Mouse (Mus musculus) limb, embryonic 14.5 days (tissue): ENCODE measurements around the gene Gpr18. TPM values are rescaled to one million over a fixed set of nuclear protein-coding genes. Genes with fewer than 3 reads are reported as not detected.
A peak's percentile ranks its signal among the peaks of the same experiment; 100 is the strongest.

ENCODE experiments used
- ATAC-seq: fragments of 200-750 bp; cut with Nextera tagmentation; 2 replicates; pipeline ENCODE4 v1.8.0; 2017; ENCODE audit warnings: low read depth, moderate number of reproducible peaks, moderate TSS enrichment; ENCODE audit not compliant: low FRiP score
- DNase-seq: peaks from one replicate; pipeline ENCODE4 v3.0.0-alpha.2; 2015; ENCODE audit warnings: low spot score
- H3K27ac ChIP-seq: fragments of 300-500 bp; sonication (generic); replicated peaks from 2 replicates; pipeline ENCODE4 v1.5.1; 2014; ENCODE audit warnings: low read depth, mild to moderate bottlenecking, low read length, moderate library complexity, mixed read lengths
- H3K27me3 ChIP-seq: fragments of 300-500 bp; sonication (generic); 2 replicates; pipeline ENCODE4 v1.6.1; 2014; ENCODE audit warnings: low read length, mixed read lengths; ENCODE audit not compliant: control insufficient read depth, insufficient read depth
- H3K36me3 ChIP-seq: fragments of 300-500 bp; sonication (generic); 2 replicates; pipeline ENCODE4 v1.6.1; 2014; ENCODE audit warnings: mild to moderate bottlenecking, low read length, moderate library complexity, mixed read lengths; ENCODE audit not compliant: control insufficient read depth, insufficient read depth
- H3K4me1 ChIP-seq: fragments of 300-500 bp; sonication (generic); 2 replicates; pipeline ENCODE4 v1.6.1; 2014; ENCODE audit warnings: antibody characterized with exemption, low read length, mixed read lengths; ENCODE audit not compliant: control insufficient read depth, insufficient read depth
- H3K4me2 ChIP-seq: fragments of 300-500 bp; sonication (generic); replicated peaks from 2 replicates; pipeline ENCODE4 v1.6.1; 2014; ENCODE audit warnings: low read depth, mild to moderate bottlenecking, low read length, moderate library complexity; ENCODE audit not compliant: severe bottlenecking
- H3K4me3 ChIP-seq: fragments of 300-500 bp; sonication (generic); replicated peaks from 2 replicates; pipeline ENCODE4 v1.5.1; 2014; ENCODE audit warnings: low read length
- H3K9ac ChIP-seq: fragments of 300-500 bp; sonication (generic); 2 replicates; pipeline ENCODE4 v1.6.1; 2014; ENCODE audit warnings: mild to moderate bottlenecking, low read depth, low read length, moderate library complexity; ENCODE audit not compliant: severe bottlenecking
- H3K9me3 ChIP-seq: fragments of 300-500 bp; sonication (generic); 2 replicates; pipeline ENCODE4 v1.6.1; 2016; ENCODE audit warnings: low read length; ENCODE audit not compliant: control insufficient read depth
- POLR2A ChIP-seq: fragments of 200-500 bp; IDR thresholded peaks from 2 replicates; pipeline ENCODE4 v1.8.0; 2012; ENCODE audit warnings: inconsistent platforms, mild to moderate bottlenecking, moderate library complexity, borderline replicate concordance; ENCODE audit not compliant: insufficient read depth, insufficient read length; ENCODE audit errors: extremely low read depth
- WGBS: fragments of 180-500 bp; shearing (Covaris S2); extraction: QIAGEN DNeasy Blood & Tissue Kit; methylation state at CpG from one replicate; pipeline ENCODE4 v1.1.7; 2014; 5-methylcytosine and 5-hydroxymethylcytosine counted together
- polyA plus RNA-seq, 2 experiments: library from polyadenylated mRNA; depleted of rRNA in 1 of 2; stranded (reverse) in 1 of 2; unstranded in 1 of 2; fragments of >200 nt; fragmentation: Nextera tagmentation in 1 of 2; extraction: Ambion mirVana in 1 of 2; gene quantifications; 2 replicates each; pipeline versions ENCODE4 v1.2.1 to v1.2.3; 2012 to 2014

Gpr18 gene
- polyA plus RNA-seq, 2 experiments: not detected

DNA sequence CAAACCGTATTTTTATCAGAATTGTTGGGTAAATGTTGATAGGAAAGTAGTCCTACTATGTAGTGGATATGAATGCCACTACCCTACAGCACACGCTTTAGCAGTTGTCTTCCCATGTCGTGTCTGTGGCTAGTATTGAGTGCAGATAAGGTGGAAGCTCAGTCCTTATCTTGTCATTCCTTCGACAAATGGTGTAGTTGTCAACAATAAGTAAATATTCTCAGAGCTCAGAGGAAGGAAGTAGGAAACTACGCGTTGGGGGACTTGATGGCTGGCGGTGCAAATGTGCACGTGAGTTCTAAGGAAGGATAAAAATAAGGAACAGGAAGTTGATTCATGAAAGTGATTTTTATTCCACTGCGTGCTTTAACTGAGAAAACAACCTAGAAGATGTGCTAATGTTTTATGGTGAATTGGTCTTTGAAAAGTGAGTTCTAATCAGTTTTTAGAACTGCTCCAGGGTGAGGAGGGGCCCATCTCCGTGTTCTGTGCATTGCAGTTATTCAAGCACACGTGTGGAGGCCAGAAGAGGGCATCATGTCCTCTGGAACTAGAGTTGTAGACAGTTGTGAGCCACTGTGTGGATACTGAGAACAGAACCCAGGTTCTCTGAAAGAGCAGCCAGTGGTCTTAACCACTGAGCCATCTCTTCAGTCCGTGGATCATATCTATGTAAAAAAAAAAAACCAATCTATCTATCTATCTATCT lies 13.8 kb upstream of the Gpr18 start:
- H3K4me1 ChIP-seq: no peaks in the 10 kb centered on the region
- H3K9ac ChIP-seq: no peak overlapping the region
- H3K27me3 ChIP-seq: no peaks in the 10 kb centered on the region
- TF ChIP-seq POLR2A: no peak
- H3K4me3 ChIP-seq: no peak overlapping the region
- no peak overlapping the region for H3K27ac ChIP-seq
- DNase-seq (no peak), ATAC-seq (no peak)
- 92% methylated on average over 12 of the region's 12 CpGs for WGBS
- H3K36me3 ChIP-seq: peaks cover 10% of the 10 kb centered on the region
- no peaks in the 10 kb centered on the region for H3K9me3 ChIP-seq
- no peak overlapping the region for H3K4me2 ChIP-seq

DNA sequence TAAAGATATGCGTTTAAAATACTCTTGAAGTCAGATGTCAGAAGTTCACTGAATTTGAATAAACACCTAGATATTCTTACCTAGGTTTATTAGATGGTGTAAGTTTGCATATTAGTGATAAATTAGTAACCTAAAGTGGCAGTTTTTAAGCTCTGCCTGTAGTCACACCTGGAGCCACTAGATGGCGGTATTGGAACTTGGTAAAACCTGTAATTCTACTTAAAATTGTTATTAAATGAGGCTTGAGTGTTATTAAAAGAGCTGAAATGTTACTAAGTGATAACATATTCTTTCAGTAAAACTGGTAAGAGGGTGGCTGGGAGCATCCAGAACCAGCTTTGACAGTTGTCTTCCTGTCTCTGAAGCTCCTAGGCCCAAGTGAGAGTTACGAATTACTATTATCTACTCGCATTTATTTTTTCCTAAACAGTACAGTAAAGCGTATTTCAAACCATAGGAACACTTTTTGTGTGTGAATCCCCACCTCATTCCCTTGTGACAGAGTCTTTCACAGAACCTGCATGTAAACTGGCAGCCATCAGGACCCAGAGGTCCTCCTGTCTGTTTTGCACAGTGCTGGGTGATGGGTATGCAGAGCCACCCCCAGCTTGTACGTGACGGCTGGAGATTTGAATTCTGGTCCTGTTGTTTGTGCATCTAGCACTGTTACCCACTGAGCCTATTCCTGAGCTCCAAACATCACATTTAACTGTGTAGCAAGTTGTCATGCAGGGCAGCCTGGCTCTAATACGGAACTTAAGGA lies 13.0 kb upstream of the Gpr18 start:
- no peaks in the 10 kb centered on the region for H3K27me3 ChIP-seq
- H3K4me3 ChIP-seq: no peak overlapping the region
- no peak for ATAC-seq
- H3K4me2 ChIP-seq: no peak overlapping the region
- H3K9ac ChIP-seq: no peak overlapping the region
- peak; percentile 84 for DNase-seq
- H3K4me1 ChIP-seq: no peaks in the 10 kb centered on the region
- 70% methylated on average over 8 of the region's 8 CpGs for WGBS
- H3K9me3 ChIP-seq: no peaks in the 10 kb centered on the region
- no peak for TF ChIP-seq POLR2A
- H3K36me3 ChIP-seq: peaks cover 1% of the 10 kb centered on the region; the same call in 1 of the 2 replicates
- H3K27ac ChIP-seq: no peak overlapping the region

DNA sequence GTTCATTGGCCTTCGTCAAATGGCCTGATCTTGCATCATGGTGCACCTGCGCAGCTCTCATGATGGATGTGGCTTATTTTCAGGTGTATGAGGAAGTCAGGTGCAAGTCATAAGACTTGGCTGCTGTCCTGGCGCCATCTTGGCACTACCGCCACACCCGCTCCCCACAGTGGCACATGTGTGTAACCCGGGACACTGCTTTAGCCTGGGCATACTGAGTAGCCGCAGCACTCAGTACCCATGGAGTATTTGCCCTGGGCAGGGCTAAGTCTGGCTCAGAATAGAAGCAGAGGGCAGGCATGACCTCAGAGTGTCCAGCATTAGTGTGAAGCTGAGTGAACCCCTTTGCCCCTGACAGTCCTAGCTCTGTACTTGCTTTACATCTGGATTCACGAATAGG lies 11.9 kb upstream of the Gpr18 start:
- H3K9me3 ChIP-seq: no peaks in the 10 kb centered on the region
- no peaks in the 10 kb centered on the region for H3K27me3 ChIP-seq
- TF ChIP-seq POLR2A: no peak
- no peak overlapping the region for H3K4me2 ChIP-seq
- no peak overlapping the region for H3K4me3 ChIP-seq
- ATAC-seq (no peak), DNase-seq (no peak)
- 92% methylated on average over 8 of the region's 8 CpGs for WGBS
- no peaks in the 10 kb centered on the region for H3K4me1 ChIP-seq
- H3K36me3 ChIP-seq: no peaks in the 10 kb centered on the region
- H3K9ac ChIP-seq: no peak overlapping the region
- H3K27ac ChIP-seq: no peak overlapping the region

DNA sequence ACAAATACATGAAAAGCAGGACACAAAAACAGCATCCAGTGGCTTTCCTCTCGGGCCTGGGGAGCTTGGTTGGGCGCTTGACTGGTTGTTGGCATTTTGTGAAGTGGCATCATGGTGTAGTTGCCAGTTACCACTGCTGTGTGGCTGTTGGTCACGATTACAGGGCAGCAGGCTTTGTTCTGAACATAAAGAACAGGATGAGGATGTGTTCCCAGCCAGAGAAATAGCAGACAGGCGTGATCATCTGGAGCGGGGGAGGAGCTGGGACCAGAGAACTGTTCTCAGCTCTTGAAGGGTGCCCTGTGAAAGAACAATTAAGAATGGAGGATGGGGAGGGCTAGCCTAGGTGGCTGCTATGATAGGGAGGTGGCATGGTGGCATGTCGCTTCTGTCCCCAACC lies 11.3 kb upstream of the Gpr18 start:
- Histone ChIP-seq H3K4me1 (no peaks in the 10 kb centered on the region), H3K27me3 (no peaks in the 10 kb centered on the region), H3K27ac (no peak overlapping the region), H3K4me2 (no peak overlapping the region), H3K4me3 (no peak overlapping the region), H3K9me3 (no peaks in the 10 kb centered on the region), H3K36me3 (no peaks in the 10 kb centered on the region), H3K9ac (no peak overlapping the region)
- no peak for ATAC-seq
- no peak for TF ChIP-seq POLR2A
- WGBS: 87% methylated on average over 6 of the region's 6 CpGs
- DNase-seq: no peak

DNA sequence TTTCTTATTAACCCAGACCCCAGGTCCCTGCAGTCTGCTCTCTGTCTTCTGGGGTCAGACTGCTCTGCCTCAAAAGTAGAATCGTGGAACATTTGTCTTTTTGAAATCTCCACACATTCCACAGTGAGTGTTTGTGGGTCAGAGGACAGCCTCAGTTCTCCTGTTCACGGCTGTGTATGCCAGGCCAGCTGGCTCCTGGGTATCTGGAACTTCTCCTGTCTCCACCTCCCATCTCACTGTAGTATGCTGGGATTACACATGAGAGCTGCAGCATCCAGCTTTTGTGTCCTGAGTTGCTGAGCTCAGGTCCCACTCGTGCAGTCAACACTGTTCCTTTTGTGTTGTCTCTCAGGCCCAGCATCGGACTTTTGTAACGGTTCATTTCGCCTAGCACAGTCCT lies 9.3 kb upstream of the Gpr18 start:
- WGBS: 87% methylated on average over 6 of the region's 6 CpGs
- TF ChIP-seq POLR2A: no peak
- no peaks in the 10 kb centered on the region for H3K27me3 ChIP-seq
- H3K9ac ChIP-seq: no peak overlapping the region
- peaks cover 3% of the 10 kb centered on the region; the same call in 1 of the 2 replicates for H3K36me3 ChIP-seq
- H3K4me2 ChIP-seq: no peak overlapping the region
- no peaks in the 10 kb centered on the region for H3K9me3 ChIP-seq
- no peak for ATAC-seq
- no peak overlapping the region for H3K4me3 ChIP-seq
- no peak for DNase-seq
- H3K4me1 ChIP-seq: no peaks in the 10 kb centered on the region; the same call in 1 of the 2 replicates
- no peak overlapping the region for H3K27ac ChIP-seq
